Mouse (Mus musculus) myocyte (in vitro differentiated cells): ENCODE measurements around the gene Eno1. TPM values are rescaled to one million over a fixed set of nuclear protein-coding genes. Genes with fewer than 3 reads are reported as not detected.

Experiments
- H3K27me3 ChIP-seq: one replicate; pipeline ENCODE4 v1.6.1; 2011; ENCODE audit not compliant: control insufficient read depth, insufficient read depth, insufficient read length
- H3K36me3 ChIP-seq: one replicate; pipeline ENCODE4 v1.6.1; 2011; ENCODE audit not compliant: control insufficient read depth, insufficient read depth
- H3K4me2 ChIP-seq: one replicate; pipeline ENCODE4 v1.6.1; 2011; ENCODE audit warnings: low read depth, control low read depth
- H3K4me3 ChIP-seq: one replicate; pipeline ENCODE4 v1.5.1; 2011; ENCODE audit warnings: mild to moderate bottlenecking, control low read depth, moderate library complexity
- H3K79me2 ChIP-seq: one replicate; pipeline ENCODE4 v1.6.1; 2011; ENCODE audit not compliant: control insufficient read depth, insufficient read depth
- H3ac ChIP-seq: one replicate; pipeline ENCODE4 v1.6.1; 2011; ENCODE audit not compliant: control insufficient read depth, insufficient read length
- CEBPB ChIP-seq: IDR thresholded peaks from 2 replicates; pipeline ENCODE4 v1.6.1; 2011; ENCODE audit warnings: mild to moderate bottlenecking, moderate library complexity; ENCODE audit not compliant: poor library complexity, insufficient read depth, severe bottlenecking
- E2F4 ChIP-seq: IDR thresholded peaks from one replicate; pipeline ENCODE4 v1.6.1; 2011; ENCODE audit warnings: mild to moderate bottlenecking, control low read depth, moderate library complexity; ENCODE audit not compliant: insufficient read depth
- MAX ChIP-seq: IDR thresholded peaks from one replicate; pipeline ENCODE4 v1.6.1; 2011; ENCODE audit warnings: low read depth, mild to moderate bottlenecking, control low read depth
- MYOD1 ChIP-seq, 3 experiments: IDR thresholded peaks; one replicate each; pipeline ENCODE4 v1.6.1; 2011; ENCODE audit warnings: control low read depth in 2 of 3, low read depth in 2 of 3, mild to moderate bottlenecking in 2 of 3, moderate library complexity in 1 of 3; ENCODE audit not compliant: insufficient read length in 2 of 3, control insufficient read depth in 1 of 3
- MYOG ChIP-seq, 3 experiments: IDR thresholded peaks; one replicate each; pipeline ENCODE4 v1.6.1; 2011; ENCODE audit warnings: control low read depth in 2 of 3, low read depth in 2 of 3, mild to moderate bottlenecking in 2 of 3; ENCODE audit not compliant: insufficient read length in 2 of 3, control insufficient read depth in 1 of 3, insufficient read depth in 1 of 3
- POLR2A ChIP-seq: IDR thresholded peaks from one replicate; pipeline ENCODE4 v1.6.1; 2011; ENCODE audit warnings: low read depth, mild to moderate bottlenecking, control low read depth, moderate library complexity; ENCODE audit not compliant: insufficient read length
- POLR2AphosphoS2 ChIP-seq: IDR thresholded peaks from one replicate; pipeline ENCODE4 v1.6.1; 2011; ENCODE audit warnings: low read depth, control low read depth; ENCODE audit not compliant: insufficient read length
- REST ChIP-seq: IDR thresholded peaks from one replicate; pipeline ENCODE4 v1.6.1; 2011; ENCODE audit warnings: mild to moderate bottlenecking, control low read depth, moderate library complexity; ENCODE audit not compliant: insufficient read depth, insufficient read length
- SRF ChIP-seq: IDR thresholded peaks from one replicate; pipeline ENCODE4 v1.6.1; 2011; ENCODE audit warnings: low read depth; ENCODE audit not compliant: control insufficient read depth, insufficient read length
- TCF12 ChIP-seq: IDR thresholded peaks from one replicate; pipeline ENCODE4 v1.6.1; 2011; ENCODE audit warnings: mild to moderate bottlenecking, control low read depth; ENCODE audit not compliant: poor library complexity, insufficient read depth, severe bottlenecking
- TCF3 ChIP-seq: IDR thresholded peaks from one replicate; pipeline ENCODE4 v1.6.1; 2011; ENCODE audit warnings: low read depth, control low read depth; ENCODE audit not compliant: insufficient read length
- USF1 ChIP-seq: IDR thresholded peaks from one replicate; pipeline ENCODE4 v1.6.1; 2011; ENCODE audit warnings: low read depth, mild to moderate bottlenecking, control low read depth, moderate library complexity
- polyA plus RNA-seq: library from polyadenylated mRNA; unstranded; fragments of >200 nt; fragmentation: generic; extraction: Trizol; gene quantifications from one replicate; pipeline ENCODE4 v1.2.1, GENCODE M21; 2012; ENCODE audit warnings: missing spikeins

Eno1 gene
- polyA plus RNA-seq, result 1,358 TPM

DNA sequence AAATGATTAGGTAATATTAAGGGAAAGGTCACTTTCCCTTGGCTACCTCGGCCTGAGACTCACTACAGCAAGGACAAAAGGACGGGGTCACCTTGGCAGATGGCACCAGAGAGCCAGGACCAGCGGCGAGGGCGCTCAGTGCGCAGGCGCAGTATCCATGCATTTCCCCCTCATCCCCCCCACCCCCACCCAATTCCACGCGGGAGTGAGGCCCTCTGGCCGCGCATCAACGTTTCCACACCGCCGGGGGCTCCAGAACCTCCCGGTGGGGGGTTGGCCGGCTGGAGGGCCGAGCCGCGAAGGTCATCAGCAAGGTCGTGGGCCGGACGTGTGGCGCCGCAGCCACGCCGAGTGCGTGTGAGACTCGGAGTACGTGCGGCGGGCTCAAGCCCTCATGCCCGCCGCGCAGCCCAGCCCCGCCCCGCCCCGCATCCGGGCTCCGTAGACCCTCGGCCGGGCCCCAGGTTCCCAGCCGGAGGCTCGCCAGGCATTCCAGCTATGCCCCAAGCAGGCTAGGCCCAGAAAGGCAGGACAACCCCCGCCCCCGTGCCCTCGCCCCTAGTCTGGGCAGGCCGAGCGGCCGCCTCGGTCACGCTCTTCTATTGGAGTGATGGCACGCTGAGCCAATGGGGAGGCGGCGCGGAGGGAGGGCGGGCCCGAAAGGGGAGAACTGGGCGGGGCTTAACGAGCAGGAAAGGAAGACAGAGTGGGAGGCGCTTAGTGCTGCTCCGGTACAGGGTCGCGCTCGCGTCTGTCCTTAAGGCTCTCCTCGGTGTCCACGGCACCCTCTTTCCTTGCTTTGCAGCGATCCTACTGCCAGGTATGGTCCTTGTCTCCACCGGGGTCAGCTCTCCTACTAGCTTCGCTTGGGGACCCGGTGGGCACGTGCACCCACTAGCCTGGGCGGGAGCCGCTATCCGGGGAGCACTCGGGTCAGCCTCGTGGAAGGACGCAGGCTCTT lies at the start of gene Eno1:
Gene Eno1, plus strand, starts transcription at position 201 of the 961 bp plus-strand sequence.
- Histone ChIP-seq H3ac (peak within 1 kb of the TSS; percentile 48), H3K79me2 (peaks cover 48% of the 10 kb centered on the region), H3K36me3 (peaks cover 27% of the 10 kb centered on the region), H3K4me2 (peak within 1 kb of the TSS; percentile 77), H3K4me3 (peak within 1 kb of the TSS; percentile 99), H3K27me3 (no peaks in the 10 kb centered on the region)
- no peak for TF ChIP-seq TCF12
- no peak for TF ChIP-seq TCF3
- peak; percentile 98 for TF ChIP-seq POLR2AphosphoS2
- peak; percentile 23 for TF ChIP-seq REST
- TF ChIP-seq USF1, result no peak
- TF ChIP-seq MAX, result no peak
- TF ChIP-seq MYOD1 (IDR thresholded peaks at IDR 0.05; ENCODE audit: control insufficient read depth in 1 of 3, insufficient read length in 2 of 3, low read depth in 2 of 3), result no peak
- no peak for TF ChIP-seq E2F4
- peak; percentile 88 for TF ChIP-seq POLR2A
- TF ChIP-seq CEBPB, result no peak
- TF ChIP-seq MYOG (IDR thresholded peaks at IDR 0.05; ENCODE audit: control insufficient read depth in 1 of 3, insufficient read depth in 1 of 3, insufficient read length in 2 of 3, low read depth in 2 of 3), result no peak
- TF ChIP-seq SRF, result peak; percentile 23

DNA sequence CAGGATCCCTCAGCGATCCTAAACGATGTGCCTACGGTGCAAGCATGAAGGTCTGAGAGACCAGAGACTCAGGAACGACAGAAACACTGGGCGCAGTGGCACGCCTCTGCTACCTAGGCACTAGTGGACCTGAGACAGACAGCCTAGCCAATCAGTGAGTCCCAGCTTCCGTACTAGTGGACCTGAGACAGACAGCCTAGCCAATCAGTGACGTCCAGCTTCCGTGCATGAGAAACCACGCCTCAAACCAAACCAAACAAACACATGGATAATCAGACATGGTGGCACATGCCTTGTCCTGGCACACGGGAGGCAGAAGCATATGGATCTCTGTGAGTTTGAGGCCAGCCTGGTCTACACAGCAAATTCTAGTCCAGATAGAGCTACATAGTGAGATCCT lies 48.3 kb upstream of the Eno1 start:
- no peak overlapping the region for H3K4me2 ChIP-seq
- no peaks in the 10 kb centered on the region for H3K27me3 ChIP-seq
- TF ChIP-seq USF1 (no peak), POLR2A (no peak)

DNA sequence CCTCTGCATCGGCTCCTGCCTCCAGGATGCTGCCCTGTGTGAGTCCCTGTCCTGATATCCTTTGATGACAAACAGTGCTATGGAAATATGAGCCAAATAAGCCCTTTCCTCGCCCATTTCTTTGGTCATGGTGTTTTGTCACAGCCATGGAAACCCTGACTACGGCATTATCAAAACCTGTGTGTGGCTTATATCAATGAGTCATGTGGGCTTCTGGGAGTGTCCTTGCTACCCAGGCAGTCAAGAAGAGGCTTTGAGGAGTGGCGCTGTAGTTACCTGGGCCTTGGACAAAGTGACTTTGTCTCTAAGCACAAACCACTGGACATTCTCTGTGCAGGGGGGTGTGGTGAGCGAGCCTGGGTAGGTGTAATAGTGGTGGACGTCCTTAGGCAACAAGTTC lies 44.3 kb upstream of the Eno1 start:
- no peaks in the 10 kb centered on the region for H3K79me2 ChIP-seq
- TF ChIP-seq TCF3 (no peak), MYOG (IDR thresholded peaks at IDR 0.05; ENCODE audit: control insufficient read depth in 1 of 3, insufficient read depth in 1 of 3, insufficient read length in 2 of 3, low read depth in 2 of 3) (no peak), REST (no peak), POLR2A (no peak), CEBPB (no peak), TCF12 (no peak), USF1 (no peak), MYOD1 (IDR thresholded peaks at IDR 0.05; ENCODE audit: control insufficient read depth in 1 of 3, insufficient read length in 2 of 3, low read depth in 2 of 3) (no peak), E2F4 (no peak), SRF (no peak), POLR2AphosphoS2 (no peak), MAX (no peak)
- no peak overlapping the region for H3ac ChIP-seq
- no peak overlapping the region for H3K4me3 ChIP-seq
- no peak overlapping the region for H3K4me2 ChIP-seq
- H3K27me3 ChIP-seq, result no peaks in the 10 kb centered on the region
- peaks cover 12% of the 10 kb centered on the region for H3K36me3 ChIP-seq

More for the DNA sequence above, 48.3 kb upstream of the Eno1 start:
- H3K36me3 ChIP-seq, result no peaks in the 10 kb centered on the region
- no peaks in the 10 kb centered on the region for H3K79me2 ChIP-seq
- H3ac ChIP-seq, result no peak overlapping the region
- H3K4me3 ChIP-seq, result no peak overlapping the region

DNA sequence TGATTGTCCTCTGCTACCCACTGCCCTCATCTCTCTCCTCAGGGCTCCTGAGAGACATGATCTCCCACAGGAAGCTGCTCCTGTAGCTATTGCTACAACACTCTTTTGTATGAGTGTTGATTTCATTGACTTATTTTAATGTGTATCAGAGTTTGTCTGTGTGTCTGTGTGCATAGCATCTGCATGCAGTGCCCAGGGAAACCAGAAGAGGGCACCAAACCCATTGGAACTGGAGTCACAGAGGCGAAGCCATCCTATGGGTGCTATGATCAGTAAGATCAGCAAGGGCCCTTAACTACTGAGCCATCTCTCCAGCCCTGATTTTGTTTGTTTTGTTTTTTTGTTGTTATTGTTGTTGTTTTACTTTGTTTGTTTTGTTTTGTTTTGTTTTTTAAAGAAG lies 42.6 kb upstream of the Eno1 start:
- H3ac ChIP-seq, result no peak overlapping the region
- H3K4me3 ChIP-seq, result no peak overlapping the region
- peaks cover 12% of the 10 kb centered on the region for H3K36me3 ChIP-seq
- H3K27me3 ChIP-seq, result no peaks in the 10 kb centered on the region
- TF ChIP-seq TCF12 (no peak), POLR2A (no peak), MAX (no peak), MYOD1 (IDR thresholded peaks at IDR 0.05; ENCODE audit: control insufficient read depth in 1 of 3, insufficient read length in 2 of 3, low read depth in 2 of 3) (no peak), TCF3 (no peak), USF1 (no peak), E2F4 (no peak), CEBPB (no peak), MYOG (IDR thresholded peaks at IDR 0.05; ENCODE audit: control insufficient read depth in 1 of 3, insufficient read depth in 1 of 3, insufficient read length in 2 of 3, low read depth in 2 of 3) (no peak), SRF (no peak), POLR2AphosphoS2 (no peak), REST (no peak)
- no peaks in the 10 kb centered on the region for H3K79me2 ChIP-seq
- H3K4me2 ChIP-seq, result no peak overlapping the region
